Mouse (Mus musculus): ENCODE measurements around the gene Wscd2.
A peak's percentile ranks its signal among the peaks of the same experiment; 100 is the strongest.

The Wscd2 gene

DNA sequence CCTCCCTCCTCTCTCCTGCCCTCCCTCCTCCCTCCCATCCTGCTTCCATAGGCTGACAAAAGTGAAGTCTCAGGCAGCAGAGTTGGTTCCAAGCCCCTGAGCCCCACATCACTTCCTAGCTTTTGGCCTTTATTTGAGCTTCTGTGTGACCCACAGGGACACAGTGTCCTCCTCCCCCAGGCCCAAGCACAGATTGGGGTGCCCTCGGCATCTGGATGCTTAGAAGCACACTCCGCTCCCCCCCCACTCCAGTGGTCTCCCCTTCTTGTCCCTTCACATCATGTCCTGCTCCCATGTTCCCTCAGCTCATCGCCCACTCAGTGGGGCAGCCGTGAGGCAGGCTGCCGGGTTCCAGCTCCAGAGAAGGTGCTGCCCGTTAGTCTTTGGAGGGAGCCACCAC is 121.0 kb downstream of the Wscd2 start:
- no peak for ATAC-seq (ENCODE audit: low TSS enrichment)

- no peak for ATAC-seq (ENCODE audit: low TSS enrichment)
These were observed 121.7 kb downstream of the Wscd2 start for GRCm38 (mm10) chr5:113611771-113612233.

DNA sequence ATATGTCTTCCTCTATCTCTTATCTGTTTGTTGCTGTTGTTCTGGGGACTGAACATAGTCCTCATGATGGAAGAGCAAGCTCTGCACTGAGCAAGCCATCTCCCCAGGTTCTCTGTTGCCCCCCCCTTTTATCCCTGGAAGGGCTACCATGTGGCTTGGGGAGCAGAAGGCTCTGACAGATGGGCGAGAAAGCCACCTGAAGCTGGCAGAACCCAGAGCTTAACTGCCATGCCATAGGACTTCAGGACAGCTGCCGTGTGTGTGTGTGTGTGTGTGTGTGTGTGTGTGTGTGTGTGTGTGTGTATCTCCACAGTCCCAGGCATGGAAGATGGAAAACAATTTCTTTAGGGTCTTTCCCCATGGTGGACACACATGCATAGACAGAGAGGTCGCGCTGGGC is 128.6 kb downstream of the Wscd2 start:
- no peak for ATAC-seq (ENCODE audit: low TSS enrichment)

- ATAC-seq (ENCODE audit: low TSS enrichment), result no peak
These were observed 129.0 kb downstream of the Wscd2 start for GRCm38 (mm10) chr5:113619151-113619550.

- ATAC-seq (ENCODE audit: low TSS enrichment), result no peak
These were observed 130.1 kb downstream of the Wscd2 start for GRCm38 (mm10) chr5:113620130-113620716.

DNA sequence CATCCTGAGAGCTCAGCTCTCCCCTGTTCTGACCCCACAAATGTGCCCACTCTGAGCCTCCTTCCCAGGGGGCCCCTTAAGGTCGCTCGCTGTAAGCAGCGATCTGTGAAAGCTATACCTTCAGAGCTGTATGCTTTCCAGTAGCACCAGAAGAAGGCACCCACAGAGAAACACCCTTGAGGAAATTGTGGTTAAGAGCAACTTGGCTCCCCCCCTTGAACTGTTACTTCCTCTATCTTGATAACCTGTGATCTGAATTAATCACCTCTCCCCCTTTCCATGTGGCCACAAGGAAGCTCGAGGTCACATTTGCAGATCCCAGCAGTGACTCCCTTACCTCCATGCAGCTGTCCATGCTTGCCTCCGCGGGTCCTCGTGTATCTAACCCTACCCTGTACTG is 130.9 kb downstream of the Wscd2 start:
- ATAC-seq (ENCODE audit: low TSS enrichment), result no peak

DNA sequence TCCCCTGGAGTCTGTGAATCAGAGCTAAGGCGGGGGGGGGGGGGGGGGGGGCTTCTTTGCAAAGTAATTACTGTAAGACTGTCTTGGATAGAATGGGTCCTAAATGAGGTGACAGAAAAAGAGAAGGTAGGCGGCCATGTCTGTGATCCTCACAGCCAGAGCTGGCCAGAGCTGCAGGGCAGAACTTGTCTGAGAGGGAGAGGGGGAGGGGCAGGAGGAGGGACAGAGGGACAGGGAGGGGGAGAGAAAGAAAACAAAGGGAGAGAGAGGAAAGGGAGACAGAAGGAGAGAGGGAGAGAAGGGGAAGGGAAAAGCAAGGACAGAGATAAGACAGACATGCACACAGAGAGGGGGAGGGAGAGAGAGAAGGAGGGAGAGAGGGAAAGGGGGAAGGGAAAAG is 132.9 kb downstream of the Wscd2 start:
- no peak for ATAC-seq (ENCODE audit: low TSS enrichment)

GRCm38 (mm10) chr5:113625068-113625467 is 134.9 kb downstream of the Wscd2 start:
- no peak for ATAC-seq (ENCODE audit: low TSS enrichment)

DNA sequence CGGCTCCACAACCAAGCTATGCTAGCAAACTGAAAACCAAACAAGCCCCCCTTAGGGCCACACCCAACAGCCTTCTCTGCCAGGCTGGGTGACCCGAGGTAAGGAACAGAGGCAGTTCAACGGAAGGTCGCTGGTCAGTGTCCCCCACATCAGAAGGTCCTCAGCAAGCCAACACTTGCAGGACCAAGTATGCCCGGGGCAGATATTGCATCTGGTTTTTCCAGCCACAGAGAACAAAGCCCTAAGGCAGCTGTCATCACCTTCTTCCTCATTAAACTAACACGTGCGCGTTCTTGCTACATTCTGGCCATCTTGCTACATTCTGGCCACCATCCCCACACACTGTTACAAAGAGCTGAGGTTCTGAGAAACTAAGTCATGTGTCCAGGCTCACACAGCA is 136.2 kb downstream of the Wscd2 start:
- no peak for ATAC-seq (ENCODE audit: low TSS enrichment)

- no peak for ATAC-seq (ENCODE audit: low TSS enrichment)
These were observed 136.9 kb downstream of the Wscd2 start for GRCm38 (mm10) chr5:113626991-113627390.

GRCm38 (mm10) chr5:113627820-113628437 is 137.8 kb downstream of the Wscd2 start:
- peak; percentile 90 for ATAC-seq (ENCODE audit: low TSS enrichment)

GRCm38 (mm10) chr5:113629248-113629647 is 139.1 kb downstream of the Wscd2 start:
- no peak for ATAC-seq (ENCODE audit: low TSS enrichment)

DNA sequence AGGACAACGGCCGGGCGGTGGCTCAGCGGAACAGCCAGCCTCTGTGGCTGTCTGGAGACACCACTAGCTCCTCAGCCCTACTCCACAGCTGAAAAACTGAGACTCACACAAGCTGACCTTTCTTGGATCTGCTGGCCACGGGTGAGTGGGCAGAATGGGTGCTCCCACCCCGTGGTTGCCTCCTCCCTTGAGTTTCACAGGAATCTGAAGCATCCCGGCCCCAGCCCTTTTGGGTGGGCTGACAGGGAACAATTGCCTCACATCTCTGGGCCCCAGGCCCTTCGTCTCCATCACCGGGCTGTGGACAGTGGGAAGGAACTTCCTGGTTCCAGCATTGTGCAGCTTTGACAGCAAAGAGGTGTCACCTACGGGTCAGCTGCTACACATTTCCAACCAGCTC is 140.0 kb downstream of the Wscd2 start:
- no peak for ATAC-seq (ENCODE audit: low TSS enrichment)

DNA sequence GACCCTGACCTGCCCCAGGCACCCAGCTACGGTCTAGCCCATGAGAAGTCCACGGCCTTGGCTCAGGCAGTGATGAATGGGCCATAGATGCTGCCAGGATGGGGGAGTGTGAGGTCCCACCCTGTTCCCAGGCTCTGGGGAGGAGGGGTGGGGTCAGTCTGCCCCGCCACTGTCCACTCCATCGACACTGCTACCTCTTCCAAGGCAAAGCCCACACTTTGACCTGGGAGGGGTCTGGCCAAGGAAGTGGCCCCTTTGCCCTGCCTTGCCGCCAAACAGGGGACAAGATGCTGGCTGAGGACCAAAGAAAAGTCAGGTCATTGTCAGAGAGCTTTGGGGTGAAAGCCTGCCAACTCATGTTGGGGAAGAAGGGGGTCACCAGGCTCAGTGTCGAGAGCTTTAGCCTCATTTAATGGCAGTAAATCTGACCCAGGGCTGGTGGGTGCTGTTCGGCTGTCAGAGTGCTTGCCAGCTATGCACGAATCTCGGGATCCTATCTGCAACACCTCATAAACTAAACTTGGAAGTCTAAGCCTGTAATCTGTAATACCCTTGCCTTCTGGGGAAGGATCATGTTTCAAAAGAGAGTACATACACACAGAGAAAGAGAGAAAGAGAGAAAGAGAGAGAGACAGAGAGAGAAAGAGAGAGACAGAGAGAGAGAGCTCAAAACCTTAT is 143.0 kb downstream of the Wscd2 start:
- ATAC-seq (ENCODE audit: low TSS enrichment), result no peak

GRCm38 (mm10) chr5:113634024-113634651 is 144.0 kb downstream of the Wscd2 start:
- ATAC-seq (ENCODE audit: low TSS enrichment), result peak; percentile 70; the same call in 1 of the 2 replicates

GRCm38 (mm10) chr5:113634887-113635610 is 144.9 kb downstream of the Wscd2 start:
- no peak for ATAC-seq (ENCODE audit: low TSS enrichment)

DNA sequence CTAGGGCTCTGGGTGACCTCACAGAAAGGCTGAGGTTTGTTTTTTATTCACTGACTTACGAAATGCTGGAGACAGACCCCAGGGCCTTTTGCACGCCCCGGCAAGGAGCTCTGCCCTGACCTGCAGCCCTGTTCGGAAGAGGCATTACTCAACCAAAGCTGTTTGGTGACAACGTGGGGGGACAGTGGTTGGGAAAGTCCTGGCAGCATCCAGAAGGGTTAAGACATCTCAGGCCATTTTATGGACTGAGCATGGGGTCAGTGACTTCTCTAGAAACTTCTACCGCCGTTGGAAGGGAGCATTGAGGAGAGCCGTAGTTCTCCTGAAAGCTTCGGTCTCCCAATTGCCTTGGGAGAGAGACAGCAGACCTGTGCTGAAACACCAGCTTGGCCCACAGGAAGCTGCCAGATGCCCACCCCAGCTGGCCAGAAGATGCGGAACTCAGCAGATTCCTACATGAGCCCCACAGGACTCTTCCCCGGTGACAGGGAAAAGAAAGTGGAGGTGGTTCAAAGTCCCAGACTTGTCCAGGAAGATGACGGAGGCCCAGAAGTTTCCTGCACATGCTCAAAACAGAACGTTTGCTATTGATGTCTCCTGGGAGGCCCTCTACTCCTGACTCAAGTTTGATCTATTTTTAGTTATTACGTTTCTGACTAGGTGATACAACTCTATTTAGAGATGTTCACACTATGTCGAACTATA is 145.9 kb downstream of the Wscd2 start:
- ATAC-seq (ENCODE audit: low TSS enrichment), result no peak

DNA sequence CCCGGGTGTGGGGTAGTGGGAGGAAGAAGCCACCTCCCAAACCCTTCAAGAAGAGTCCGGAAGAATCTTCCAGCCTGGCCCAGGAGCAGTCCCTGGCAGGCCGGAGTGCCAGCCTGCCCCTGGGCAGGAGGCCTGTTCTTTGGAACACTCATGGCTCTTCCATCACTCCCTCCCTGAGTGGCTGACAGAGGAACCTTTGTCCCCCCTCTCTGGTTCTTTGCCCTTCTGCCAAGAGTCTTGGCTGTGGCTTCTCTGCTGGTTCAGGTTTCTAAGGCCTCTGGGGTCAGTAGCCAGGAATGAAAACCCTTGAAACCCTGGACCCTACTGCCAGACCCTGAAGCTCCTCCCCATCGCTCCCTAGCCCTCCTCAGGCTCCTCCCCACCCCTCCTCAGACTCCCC is 147.5 kb downstream of the Wscd2 start:
- peak; percentile 28; the same call in 1 of the 2 replicates for ATAC-seq (ENCODE audit: low TSS enrichment)

DNA sequence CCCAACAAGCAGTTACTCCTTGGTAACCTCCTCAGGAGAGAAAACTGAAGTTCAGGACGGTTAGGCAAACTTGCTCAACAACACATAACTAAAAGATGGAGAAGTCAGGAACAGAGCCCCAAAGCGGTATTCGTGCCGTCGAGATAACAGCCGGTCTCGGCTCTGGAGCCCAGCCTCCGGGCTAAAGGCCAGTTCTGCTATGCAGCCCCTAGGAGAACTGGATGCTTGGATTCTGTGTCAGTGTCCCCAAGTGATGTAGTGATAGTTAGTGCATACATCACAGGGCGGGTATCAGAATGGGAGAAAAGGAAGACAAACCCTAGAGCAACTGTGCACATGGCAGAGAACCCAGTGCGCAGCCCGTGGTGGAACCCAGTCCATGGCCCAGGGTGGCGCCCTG is 147.9 kb downstream of the Wscd2 start:
- ATAC-seq (ENCODE audit: low TSS enrichment), result no peak

GRCm38 (mm10) chr5:113639126-113639525 is 149.0 kb downstream of the Wscd2 start:
- ATAC-seq (ENCODE audit: low TSS enrichment), result no peak

Data from frontal cortex, adult (tissue).